Mouse (Mus musculus): ENCODE data around the gene Hsf2bp. TPM values are rescaled to one million over a fixed set of nuclear protein-coding genes. Genes with fewer than 3 reads are reported as not detected.

The Hsf2bp gene
- polyA plus RNA-seq, 1 experiment from 2014 or later: 0.32 TPM

GRCm38 (mm10) chr17:32049914-32050313, 13.8 kb upstream of the Hsf2bp start:
- DNase-seq (ENCODE audit: low spot score) (no peak), ATAC-seq (replicated peaks; ENCODE audit: insufficient number of reproducible peaks, low FRiP score, low TSS enrichment, low read depth) (no peak)
- Histone ChIP-seq H3K4me2 (ENCODE audit: low read depth, low read length) (no peak overlapping the region), H3K4me3 (ENCODE audit: low read depth, low read length) (no peak overlapping the region), H3K27ac (replicated peaks; ENCODE audit: low read depth, low read length) (no peak overlapping the region), H3K4me1 (ENCODE audit: control insufficient read depth, insufficient read depth, low read length) (no peaks in the 10 kb centered on the region), H3K9ac (replicated peaks; ENCODE audit: low read length) (no peak overlapping the region), H3K27me3 (ENCODE audit: control insufficient read depth, insufficient read depth, low read length) (no peaks in the 10 kb centered on the region), H3K9me3 (replicated peaks; ENCODE audit: control insufficient read depth, low read length) (no peaks in the 10 kb centered on the region), H3K36me3 (replicated peaks; ENCODE audit: control insufficient read depth, insufficient read depth, low read depth, low read length) (peaks cover 4% of the 10 kb centered on the region)
- WGBS: 79% methylated on average over 4 of the region's 4 CpGs

DNA sequence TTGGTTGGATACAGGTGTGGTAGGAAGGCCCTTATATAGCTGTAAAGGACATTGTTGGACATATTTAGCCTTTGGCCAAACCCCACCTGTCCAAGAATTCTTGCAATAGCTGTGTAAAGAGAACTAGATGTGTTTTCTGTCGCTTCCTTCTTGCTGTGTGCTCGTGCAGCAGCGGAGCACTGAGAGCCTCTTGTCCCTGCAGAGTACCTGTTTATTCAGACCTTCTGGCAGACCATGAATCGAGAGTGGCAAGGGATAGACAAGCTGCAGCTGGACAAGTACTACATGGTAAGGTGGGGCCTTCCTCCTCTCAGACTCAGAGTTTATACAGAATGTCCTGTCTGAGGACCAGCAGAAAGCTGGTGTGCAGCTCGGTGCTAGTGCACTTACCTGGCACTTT, 12.2 kb upstream of the Hsf2bp start:
- no peak for ATAC-seq (replicated peaks; ENCODE audit: insufficient number of reproducible peaks, low FRiP score, low TSS enrichment, low read depth)

DNA sequence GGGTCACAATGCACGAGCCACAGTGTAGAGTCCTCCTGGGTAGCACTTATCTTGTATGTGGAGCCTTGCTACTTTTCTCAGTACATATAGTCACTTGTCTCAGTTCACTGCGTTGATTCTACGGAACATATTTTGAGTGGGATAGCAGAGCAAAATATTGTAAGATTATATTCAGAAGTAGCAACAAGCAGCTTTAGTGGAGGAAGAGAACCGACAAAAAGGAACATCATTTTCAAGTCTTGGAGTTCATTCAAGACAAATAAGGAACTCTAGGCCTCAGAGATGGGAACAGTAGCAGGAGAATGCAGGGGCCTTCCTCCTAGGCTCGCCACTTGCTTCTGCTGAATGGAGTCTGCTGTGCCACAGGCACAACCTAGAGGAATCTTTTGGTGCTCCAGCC, 10.4 kb upstream of the Hsf2bp start:
- H3K9me3 ChIP-seq (replicated peaks; ENCODE audit: control insufficient read depth, low read length): no peaks in the 10 kb centered on the region
- no peaks in the 10 kb centered on the region; the same call in none of the 2 replicates for H3K36me3 ChIP-seq (replicated peaks; ENCODE audit: control insufficient read depth, insufficient read depth, low read depth, low read length)
- WGBS: 88% methylated on average over 5 of the region's 5 CpGs
- ATAC-seq (replicated peaks; ENCODE audit: insufficient number of reproducible peaks, low FRiP score, low TSS enrichment, low read depth) (no peak), DNase-seq (ENCODE audit: low spot score) (no peak)
- no peak overlapping the region for H3K27ac ChIP-seq (replicated peaks; ENCODE audit: low read depth, low read length)
- no peak overlapping the region for H3K4me3 ChIP-seq (ENCODE audit: low read depth, low read length)
- H3K4me2 ChIP-seq (ENCODE audit: low read depth, low read length): no peak overlapping the region
- H3K27me3 ChIP-seq (ENCODE audit: control insufficient read depth, insufficient read depth, low read length): no peaks in the 10 kb centered on the region
- no peaks in the 10 kb centered on the region for H3K4me1 ChIP-seq (ENCODE audit: control insufficient read depth, insufficient read depth, low read length)
- H3K9ac ChIP-seq (replicated peaks; ENCODE audit: low read length): no peak overlapping the region

More for the DNA sequence above, 12.2 kb upstream of the Hsf2bp start:
- no peaks in the 10 kb centered on the region for H3K4me1 ChIP-seq (ENCODE audit: control insufficient read depth, insufficient read depth, low read length)
- peaks cover 2% of the 10 kb centered on the region for H3K36me3 ChIP-seq (replicated peaks; ENCODE audit: control insufficient read depth, insufficient read depth, low read depth, low read length)
- DNase-seq (ENCODE audit: low spot score): no peak
- H3K9ac ChIP-seq (replicated peaks; ENCODE audit: low read length): no peak overlapping the region
- H3K9me3 ChIP-seq (replicated peaks; ENCODE audit: control insufficient read depth, low read length): no peaks in the 10 kb centered on the region
- 86% methylated on average over 5 of the region's 5 CpGs for WGBS
- H3K4me3 ChIP-seq (ENCODE audit: low read depth, low read length): no peak overlapping the region
- no peak overlapping the region for H3K27ac ChIP-seq (replicated peaks; ENCODE audit: low read depth, low read length)
- H3K27me3 ChIP-seq (ENCODE audit: control insufficient read depth, insufficient read depth, low read length): no peaks in the 10 kb centered on the region
- no peak overlapping the region for H3K4me2 ChIP-seq (ENCODE audit: low read depth, low read length)

GRCm38 (mm10) chr17:32040263-32040662, 4.1 kb upstream of the Hsf2bp start:
- DNase-seq (ENCODE audit: low spot score): no peak
- no peak overlapping the region for H3K4me2 ChIP-seq (ENCODE audit: low read depth, low read length)
- H3K9me3 ChIP-seq (replicated peaks; ENCODE audit: control insufficient read depth, low read length): no peaks in the 10 kb centered on the region
- no peak overlapping the region for H3K27ac ChIP-seq (replicated peaks; ENCODE audit: low read depth, low read length)
- H3K27me3 ChIP-seq (ENCODE audit: control insufficient read depth, insufficient read depth, low read length): no peaks in the 10 kb centered on the region
- WGBS: 90% methylated on average over 10 of the region's 10 CpGs
- no peaks in the 10 kb centered on the region for H3K4me1 ChIP-seq (ENCODE audit: control insufficient read depth, insufficient read depth, low read length)
- H3K36me3 ChIP-seq (replicated peaks; ENCODE audit: control insufficient read depth, insufficient read depth, low read depth, low read length): no peaks in the 10 kb centered on the region
- no peak for ATAC-seq (replicated peaks; ENCODE audit: insufficient number of reproducible peaks, low FRiP score, low TSS enrichment, low read depth)
- no peak overlapping the region for H3K4me3 ChIP-seq (ENCODE audit: low read depth, low read length)
- H3K9ac ChIP-seq (replicated peaks; ENCODE audit: low read length): no peak overlapping the region

DNA sequence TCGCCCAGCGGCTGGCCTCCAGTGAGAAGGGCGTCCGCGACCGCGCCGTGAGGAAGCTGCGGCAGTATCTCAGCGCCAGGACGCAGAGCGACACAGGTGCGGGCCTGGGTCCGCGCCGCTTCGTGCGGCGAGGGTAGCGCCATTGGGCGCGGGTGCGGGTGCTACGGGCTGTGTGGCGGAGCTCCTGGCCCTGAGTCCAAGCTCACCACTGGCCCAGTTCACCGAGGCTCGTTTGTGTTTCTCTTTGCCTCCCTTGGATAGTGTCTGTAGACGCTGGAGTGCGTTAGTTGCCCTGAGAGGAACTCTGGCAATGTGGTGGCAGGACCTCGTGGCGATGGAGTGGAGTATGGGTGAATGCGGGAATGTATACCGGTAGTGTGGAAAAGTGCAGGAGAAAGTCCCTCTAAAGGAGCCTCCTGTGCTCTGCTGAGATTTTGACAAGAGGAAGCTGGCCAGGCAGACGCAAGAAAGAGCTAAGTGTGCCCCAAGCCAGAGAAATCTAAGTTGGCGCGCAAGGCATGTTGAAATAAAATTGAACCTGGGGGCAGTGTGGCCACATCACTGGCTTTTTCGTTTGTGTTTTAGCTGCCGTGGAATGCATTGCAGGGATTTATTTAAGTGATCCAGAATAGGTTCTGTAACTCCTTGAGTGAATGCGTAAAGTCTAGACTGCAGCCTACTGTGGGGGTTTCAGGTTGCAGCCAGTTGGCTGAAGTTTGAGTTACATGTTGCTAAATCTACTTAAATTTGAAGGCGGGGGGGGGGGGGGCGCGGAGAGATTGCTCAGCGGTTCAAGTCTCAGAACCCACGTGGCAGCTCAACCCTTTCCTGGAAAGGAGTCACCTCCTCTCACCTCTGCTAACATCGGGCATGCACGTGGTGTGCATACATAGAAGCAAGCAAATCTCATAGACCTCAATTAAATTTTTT, 625 bp upstream of the Hsf2bp start:
- peak overlapping the region; percentile 79 for H3K27ac ChIP-seq (replicated peaks; ENCODE audit: low read depth, low read length)
- H3K9me3 ChIP-seq (replicated peaks; ENCODE audit: control insufficient read depth, low read length): no peaks in the 10 kb centered on the region
- no peaks in the 10 kb centered on the region for H3K36me3 ChIP-seq (replicated peaks; ENCODE audit: control insufficient read depth, insufficient read depth, low read depth, low read length)
- peak overlapping the region; percentile 97 for H3K4me3 ChIP-seq (ENCODE audit: low read depth, low read length)
- no peaks in the 10 kb centered on the region for H3K27me3 ChIP-seq (ENCODE audit: control insufficient read depth, insufficient read depth, low read length)
- peak; percentile 55 for DNase-seq (ENCODE audit: low spot score)
- under 1% methylated on average over 46 of the region's 46 CpGs for WGBS
- H3K4me1 ChIP-seq (ENCODE audit: control insufficient read depth, insufficient read depth, low read length): no peaks in the 10 kb centered on the region
- peak overlapping the region; percentile 79 for H3K4me2 ChIP-seq (ENCODE audit: low read depth, low read length)
- H3K9ac ChIP-seq (replicated peaks; ENCODE audit: low read length): peak overlapping the region; percentile 89
- ATAC-seq (replicated peaks; ENCODE audit: insufficient number of reproducible peaks, low FRiP score, low TSS enrichment, low read depth): peak; percentile 57

GRCm38 (mm10) chr17:32034322-32034721, 1.8 kb downstream of the Hsf2bp start:
- Histone ChIP-seq H3K9ac (replicated peaks; ENCODE audit: low read length) (no peak overlapping the region), H3K27ac (replicated peaks; ENCODE audit: low read depth, low read length) (no peak overlapping the region), H3K4me2 (ENCODE audit: low read depth, low read length) (no peak overlapping the region), H3K4me3 (ENCODE audit: low read depth, low read length) (no peak overlapping the region), H3K4me1 (ENCODE audit: control insufficient read depth, insufficient read depth, low read length) (no peaks in the 10 kb centered on the region), H3K36me3 (replicated peaks; ENCODE audit: control insufficient read depth, insufficient read depth, low read depth, low read length) (no peaks in the 10 kb centered on the region), H3K27me3 (ENCODE audit: control insufficient read depth, insufficient read depth, low read length) (no peaks in the 10 kb centered on the region), H3K9me3 (replicated peaks; ENCODE audit: control insufficient read depth, low read length) (no peaks in the 10 kb centered on the region)
- DNase-seq (ENCODE audit: low spot score) (no peak), ATAC-seq (replicated peaks; ENCODE audit: insufficient number of reproducible peaks, low FRiP score, low TSS enrichment, low read depth) (no peak)
- WGBS: 86% methylated on average over 23 of the region's 23 CpGs

GRCm38 (mm10) chr17:32031684-32032083, 4.5 kb downstream of the Hsf2bp start:
- Histone ChIP-seq H3K4me3 (ENCODE audit: low read depth, low read length) (no peak overlapping the region), H3K27me3 (ENCODE audit: control insufficient read depth, insufficient read depth, low read length) (no peaks in the 10 kb centered on the region), H3K9me3 (replicated peaks; ENCODE audit: control insufficient read depth, low read length) (no peaks in the 10 kb centered on the region), H3K9ac (replicated peaks; ENCODE audit: low read length) (no peak overlapping the region), H3K36me3 (replicated peaks; ENCODE audit: control insufficient read depth, insufficient read depth, low read depth, low read length) (no peaks in the 10 kb centered on the region), H3K4me2 (ENCODE audit: low read depth, low read length) (no peak overlapping the region), H3K27ac (replicated peaks; ENCODE audit: low read depth, low read length) (no peak overlapping the region), H3K4me1 (ENCODE audit: control insufficient read depth, insufficient read depth, low read length) (no peaks in the 10 kb centered on the region)
- no peak for ATAC-seq (replicated peaks; ENCODE audit: insufficient number of reproducible peaks, low FRiP score, low TSS enrichment, low read depth)
- DNase-seq (ENCODE audit: low spot score): no peak
- 48% methylated on average over 7 of the region's 7 CpGs for WGBS

- no peak for DNase-seq (ENCODE audit: low spot score)
- Histone ChIP-seq H3K9ac (replicated peaks; ENCODE audit: low read length) (no peak overlapping the region), H3K4me2 (ENCODE audit: low read depth, low read length) (no peak overlapping the region), H3K9me3 (replicated peaks; ENCODE audit: control insufficient read depth, low read length) (no peaks in the 10 kb centered on the region), H3K36me3 (replicated peaks; ENCODE audit: control insufficient read depth, insufficient read depth, low read depth, low read length) (no peaks in the 10 kb centered on the region), H3K27me3 (ENCODE audit: control insufficient read depth, insufficient read depth, low read length) (no peaks in the 10 kb centered on the region), H3K4me1 (ENCODE audit: control insufficient read depth, insufficient read depth, low read length) (no peaks in the 10 kb centered on the region), H3K27ac (replicated peaks; ENCODE audit: low read depth, low read length) (no peak overlapping the region), H3K4me3 (ENCODE audit: low read depth, low read length) (no peak overlapping the region)
- 87% methylated on average over 3 of the region's 3 CpGs for WGBS
- no peak for ATAC-seq (replicated peaks; ENCODE audit: insufficient number of reproducible peaks, low FRiP score, low TSS enrichment, low read depth)
These were observed 7.8 kb downstream of the Hsf2bp start for GRCm38 (mm10) chr17:32028301-32028700.

Measured in embryonic facial prominence, embryonic 11.5 days (tissue).